In the genomic region with DNA sequence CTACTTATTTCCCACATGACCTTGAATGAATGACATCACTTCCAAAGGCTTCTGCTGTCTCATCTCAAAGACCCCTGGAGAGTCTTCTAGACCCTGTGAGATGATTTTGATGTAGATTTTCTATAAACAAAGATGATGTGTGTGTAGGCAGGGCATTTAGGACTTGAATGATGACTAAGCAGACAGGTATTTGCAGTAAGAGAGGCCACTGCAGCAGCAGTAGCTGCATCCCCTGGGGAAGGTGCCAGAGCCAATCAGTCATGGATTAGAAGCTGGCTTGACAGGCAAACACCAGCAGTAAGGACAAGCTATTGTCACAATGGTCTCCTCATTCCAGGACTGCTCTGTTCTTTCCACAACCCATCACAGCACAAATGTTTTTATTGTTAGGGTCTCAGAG, we compare ENCODE assay signal across 26 mouse cellular contexts.
A peak's percentile ranks its signal among the peaks of the same experiment; 100 is the strongest.
DNase-seq lines count a peak whose midpoint lies in the region; ATAC-seq and TF ChIP-seq lines count a peak whose summit lies in the region.
"Had no signal": no experiment of that assay in that cellular context is flagged by ENCODE, and none has a peak within 500 bp of the region (broad histone marks: within the 10 kb centered on the region; RNA-seq: fewer than 3 reads in every experiment).

No protein-coding gene starts in this region.

- H3K36me3 ChIP-seq in lung, postnatal 0 days (ENCODE audit: insufficient read depth, low read length): no peaks in the 10 kb centered on the region
- no peaks in the 10 kb centered on the region for H3K36me3 ChIP-seq in intestine, postnatal 0 days (ENCODE audit: control insufficient read depth, insufficient read depth)
- no peaks in the 10 kb centered on the region for H3K36me3 ChIP-seq in intestine, embryonic 16.5 days (ENCODE audit: control insufficient read depth, insufficient read depth, low read length)
- H3K36me3 ChIP-seq: embryonic facial prominence, embryonic 13.5 days; forebrain, embryonic 10.5 days; forebrain, embryonic 15.5 days; hindbrain, embryonic 10.5 days; hindbrain, embryonic 15.5 days; limb, embryonic 13.5 days; lung, embryonic 15.5 days; midbrain, embryonic 15.5 days; stomach, embryonic 15.5 days had no signal

- TF ChIP-seq CTCF in gastrocnemius, adult 2 months (IDR thresholded peaks at IDR 0.05): no peak
- no peak for TF ChIP-seq CTCF in Patski (IDR thresholded peaks at IDR 0.05)
- TF ChIP-seq CTCF in lung, postnatal 0 days (IDR thresholded peaks at IDR 0.05): no peak
- no peak for TF ChIP-seq CTCF in intestine, postnatal 0 days (IDR thresholded peaks at IDR 0.05; ENCODE audit: low read depth)

- CTCF ChIA-PET in Patski (lab: Charles Lee): no interaction called here

- no peak overlapping the region for H3K9ac ChIP-seq in lung, postnatal 0 days (replicated peaks; ENCODE audit: low read depth)
- no peak overlapping the region for H3K9ac ChIP-seq in intestine, postnatal 0 days (ENCODE audit: low read depth, low read length)
- H3K9ac ChIP-seq in intestine, embryonic 16.5 days (ENCODE audit: low read depth, low read length): no peak overlapping the region
- H3K9ac ChIP-seq: embryonic facial prominence, embryonic 13.5 days; forebrain, embryonic 15.5 days; hindbrain, embryonic 15.5 days; limb, embryonic 13.5 days; lung, embryonic 15.5 days; midbrain, embryonic 15.5 days; stomach, embryonic 15.5 days had no signal

- TF ChIP-seq EP300 in lung, postnatal 0 days (IDR thresholded peaks at IDR 0.05): no peak

- no peak overlapping the region for H3K4me2 ChIP-seq in lung, postnatal 0 days (replicated peaks; ENCODE audit: low read depth, low read length)
- H3K4me2 ChIP-seq in intestine, postnatal 0 days (replicated peaks; ENCODE audit: low read depth): no peak overlapping the region
- H3K4me2 ChIP-seq in intestine, embryonic 16.5 days (ENCODE audit: low read depth, low read length): no peak overlapping the region
- H3K4me2 ChIP-seq: embryonic facial prominence, embryonic 13.5 days; forebrain, embryonic 15.5 days; hindbrain, embryonic 15.5 days; limb, embryonic 13.5 days; liver, embryonic 11.5 days; lung, embryonic 15.5 days; midbrain, embryonic 15.5 days; stomach, embryonic 15.5 days had no signal

- POLR2A ChIA-PET in Patski (lab: Charles Lee): no interaction called here

- ATAC-seq in Patski: peak; percentile 31
- ATAC-seq in lung, postnatal 0 days: no peak
- ATAC-seq in intestine, postnatal 0 days: no peak
- no peak for ATAC-seq in intestine, embryonic 16.5 days
- ATAC-seq: CD4-positive, CD25-positive, alpha-beta regulatory T cell, adult 4 months; forebrain, embryonic 15.5 days; inflammation-experienced regulatory T-cells, adult 6 months; midbrain, embryonic 15.5 days had no signal

- no peaks in the 10 kb centered on the region for H3K4me1 ChIP-seq in lung, postnatal 0 days (ENCODE audit: insufficient read depth, low read depth, low read length)
- H3K4me1 ChIP-seq in intestine, postnatal 0 days (replicated peaks; ENCODE audit: control insufficient read depth, insufficient read depth, low read length): no peaks in the 10 kb centered on the region
- H3K4me1 ChIP-seq in intestine, embryonic 16.5 days (ENCODE audit: control insufficient read depth, insufficient read depth, low read length): no peaks in the 10 kb centered on the region
- H3K4me1 ChIP-seq: embryonic facial prominence, embryonic 13.5 days; forebrain, embryonic 10.5 days; forebrain, embryonic 15.5 days; hindbrain, embryonic 10.5 days; hindbrain, embryonic 15.5 days; limb, embryonic 13.5 days; lung, embryonic 15.5 days; midbrain, embryonic 15.5 days; stomach, embryonic 15.5 days had no signal

- no peaks in the 10 kb centered on the region for H3K9me3 ChIP-seq in lung, postnatal 0 days (ENCODE audit: low read length)
- no peaks in the 10 kb centered on the region for H3K9me3 ChIP-seq in intestine, postnatal 0 days (ENCODE audit: control insufficient read depth)
- H3K9me3 ChIP-seq in intestine, embryonic 16.5 days (ENCODE audit: control insufficient read depth, low read length): no peaks in the 10 kb centered on the region
- H3K9me3 ChIP-seq: embryonic facial prominence, embryonic 13.5 days; forebrain, embryonic 10.5 days; forebrain, embryonic 15.5 days; hindbrain, embryonic 10.5 days; hindbrain, embryonic 15.5 days; limb, embryonic 13.5 days; lung, embryonic 15.5 days; midbrain, embryonic 15.5 days; stomach, embryonic 15.5 days had no signal

- no peak overlapping the region for H3K4me3 ChIP-seq in gastrocnemius, adult 2 months
- no peak overlapping the region for H3K4me3 ChIP-seq in lung, postnatal 0 days (ENCODE audit: low read depth, low read length)
- no peak overlapping the region for H3K4me3 ChIP-seq in intestine, postnatal 0 days (ENCODE audit: low read depth, low read length)
- H3K4me3 ChIP-seq in intestine, embryonic 16.5 days (ENCODE audit: low read length): no peak overlapping the region
- H3K4me3 ChIP-seq: embryonic facial prominence, embryonic 13.5 days; forebrain, embryonic 10.5 days; forebrain, embryonic 15.5 days; hindbrain, embryonic 10.5 days; hindbrain, embryonic 15.5 days; limb, embryonic 13.5 days; lung, embryonic 15.5 days; midbrain, embryonic 15.5 days; stomach, embryonic 15.5 days had no signal

- intact Hi-C loops in gastrocnemius, adult 2 months (cut with DNase I): no loop called here

- in situ Hi-C loops in Patski (cut with MboI; ENCODE audit: low pct_unique_long_range_greater_than_20kb): loop anchor here (25.0 kb wide), 1 partner anchor 676 kb away; no protein-coding TSS in a partner anchor

- peak; percentile 7 for DNase-seq in gastrocnemius, postnatal 10 days
- no peak for DNase-seq in gastrocnemius, adult 2 months
- no peak for DNase-seq in Patski (ENCODE audit: low read depth, low spot score)
- DNase-seq in adrenal gland, postnatal 14 days: peak; percentile 17
- no peak for DNase-seq in lung, postnatal 0 days (ENCODE audit: low spot score)
- DNase-seq: cerebellum, adult 8-10 months; heart, postnatal 14 days; kidney, adult 2 months; kidney, postnatal 4 days; right cerebral cortex, postnatal 25 days; thymus, postnatal 14 days had no signal

- no peaks in the 10 kb centered on the region for H3K27me3 ChIP-seq in Patski
- no peaks in the 10 kb centered on the region for H3K27me3 ChIP-seq in lung, postnatal 0 days (replicated peaks; ENCODE audit: insufficient read depth, low read length)
- H3K27me3 ChIP-seq in intestine, postnatal 0 days (replicated peaks; ENCODE audit: control insufficient read depth, insufficient read depth, low read length): no peaks in the 10 kb centered on the region
- no peaks in the 10 kb centered on the region for H3K27me3 ChIP-seq in intestine, embryonic 16.5 days (replicated peaks; ENCODE audit: control insufficient read depth, insufficient read depth, low read length)
- H3K27me3 ChIP-seq: embryonic facial prominence, embryonic 13.5 days; forebrain, embryonic 15.5 days; hindbrain, embryonic 15.5 days; limb, embryonic 13.5 days; lung, embryonic 15.5 days; midbrain, embryonic 15.5 days; stomach, embryonic 15.5 days had no signal

- no peak overlapping the region for H3K27ac ChIP-seq in gastrocnemius, adult 2 months
- no peak overlapping the region for H3K27ac ChIP-seq in lung, postnatal 0 days (ENCODE audit: low read length)
- H3K27ac ChIP-seq in intestine, postnatal 0 days (ENCODE audit: low read depth, low read length): no peak overlapping the region
- H3K27ac ChIP-seq in intestine, embryonic 16.5 days (ENCODE audit: low read length): no peak overlapping the region
- H3K27ac ChIP-seq: embryonic facial prominence, embryonic 13.5 days; forebrain, embryonic 10.5 days; forebrain, embryonic 15.5 days; hindbrain, embryonic 10.5 days; hindbrain, embryonic 15.5 days; kidney, postnatal 0 days; limb, embryonic 13.5 days; lung, embryonic 15.5 days; midbrain, embryonic 15.5 days; stomach, embryonic 15.5 days had no signal

Comparison
In these comparisons a context has a peak if more than half of its experiments do, and no peak if none do; other contexts are left out.
1. DNase-seq: peak in gastrocnemius, postnatal 10 days (single experiment) and adrenal gland, postnatal 14 days (single experiment); none in gastrocnemius, adult 2 months (single experiment), Patski (single experiment) and lung, postnatal 0 days (single experiment).